Mouse (Mus musculus): ENCODE results near the gene Slc8b1. TPM values are rescaled to one million over a fixed set of nuclear protein-coding genes. Genes with fewer than 3 reads are reported as not detected.

The Slc8b1 gene
- total and polyA plus RNA-seq, 3 experiments: 2.7 to 5.9 TPM; not detected in 1

GRCm38 (mm10) chr5:120483399-120483798 is 27.6 kb upstream of the Slc8b1 start:
- Histone ChIP-seq H3K9me3 (replicated peaks; ENCODE audit: insufficient read depth, low read length) (no peaks in the 10 kb centered on the region), H3K36me3 (ENCODE audit: control insufficient read depth in 1 of 2, insufficient read depth in 2 of 2, low read length in 2 of 2) (no peaks in the 10 kb centered on the region), H3K9ac (ENCODE audit: control insufficient read depth, low read depth, low read length, poor library complexity, severe bottlenecking) (no peak overlapping the region), H3K4me1 (ENCODE audit: control insufficient read depth in 1 of 2, insufficient read depth in 2 of 2, low read length in 2 of 2) (no peaks in the 10 kb centered on the region), H3K79me2 (ENCODE audit: control insufficient read depth, insufficient read depth, low read length, poor library complexity) (no peaks in the 10 kb centered on the region), H3K27ac (ENCODE audit: control insufficient read depth, low read depth, low read length) (no peak overlapping the region), H3K4me3 (ENCODE audit: control insufficient read depth in 1 of 2, insufficient read depth in 1 of 2, low read depth in 2 of 2, low read length in 2 of 2) (no peak overlapping the region), H3K27me3 (ENCODE audit: control insufficient read depth in 1 of 2, insufficient read depth in 2 of 2, low read length in 2 of 2) (no peaks in the 10 kb centered on the region)
- no peak for DNase-seq (ENCODE audit: low read depth, low spot score)
- no peak for TF ChIP-seq MXI1 (IDR thresholded peaks at IDR 0.05; ENCODE audit: low read depth, low read length)
- TF ChIP-seq ELF1 (IDR thresholded peaks at IDR 0.05; ENCODE audit: low read depth, low read length): no peak
- TF ChIP-seq JUND (IDR thresholded peaks at IDR 0.05; ENCODE audit: low read depth, low read length): no peak
- TF ChIP-seq USF2 (IDR thresholded peaks at IDR 0.05; ENCODE audit: borderline replicate concordance in 1 of 2, insufficient read depth in 1 of 2, low read depth in 1 of 2, low read length in 2 of 2): no peak
- no peak for TF ChIP-seq MAX (IDR thresholded peaks at IDR 0.05; ENCODE audit: low read length)
- TF ChIP-seq MAZ (IDR thresholded peaks at IDR 0.05; ENCODE audit: low read depth, low read length): no peak

- no peaks in the 10 kb centered on the region for H3K9me3 ChIP-seq (replicated peaks; ENCODE audit: insufficient read depth, low read length)
- H3K36me3 ChIP-seq (ENCODE audit: control insufficient read depth in 1 of 2, insufficient read depth in 2 of 2, low read length in 2 of 2): no peaks in the 10 kb centered on the region
- no peaks in the 10 kb centered on the region for H3K27me3 ChIP-seq (ENCODE audit: control insufficient read depth in 1 of 2, insufficient read depth in 2 of 2, low read length in 2 of 2)
- H3K79me2 ChIP-seq (ENCODE audit: control insufficient read depth, insufficient read depth, low read length, poor library complexity): no peaks in the 10 kb centered on the region
- no peak for DNase-seq (ENCODE audit: low read depth, low spot score)
- H3K9ac ChIP-seq (ENCODE audit: control insufficient read depth, low read depth, low read length, poor library complexity, severe bottlenecking): no peak overlapping the region
- no peak overlapping the region for H3K4me3 ChIP-seq (ENCODE audit: control insufficient read depth in 1 of 2, insufficient read depth in 1 of 2, low read depth in 2 of 2, low read length in 2 of 2)
- H3K27ac ChIP-seq (ENCODE audit: control insufficient read depth, low read depth, low read length): no peak overlapping the region
- no peaks in the 10 kb centered on the region for H3K4me1 ChIP-seq (ENCODE audit: control insufficient read depth in 1 of 2, insufficient read depth in 2 of 2, low read length in 2 of 2)
- TF ChIP-seq NELFE (IDR thresholded peaks at IDR 0.05; ENCODE audit: low read depth, low read length): no peak
- TF ChIP-seq RCOR1 (IDR thresholded peaks at IDR 0.05; ENCODE audit: low read depth, low read length): no peak
- no peak for TF ChIP-seq BHLHE40 (IDR thresholded peaks at IDR 0.05; ENCODE audit: borderline replicate concordance, low read depth, low read length)
- no peak for TF ChIP-seq MAZ (IDR thresholded peaks at IDR 0.05; ENCODE audit: low read depth, low read length)
- no peak for TF ChIP-seq POLR2AphosphoS2 (IDR thresholded peaks at IDR 0.05; ENCODE audit: low read length)
- no peak for TF ChIP-seq MXI1 (IDR thresholded peaks at IDR 0.05; ENCODE audit: low read depth, low read length)
- TF ChIP-seq GATA1 (IDR thresholded peaks at IDR 0.05; ENCODE audit: low read depth, low read length): no peak
- no peak for TF ChIP-seq HCFC1 (IDR thresholded peaks at IDR 0.05; ENCODE audit: low read depth, low read length)
- TF ChIP-seq MEF2A (IDR thresholded peaks at IDR 0.05; ENCODE audit: extremely low read depth, insufficient replicate concordance, low read depth, low read length, poor library complexity, severe bottlenecking): no peak
- no peak for TF ChIP-seq TCF12 (IDR thresholded peaks at IDR 0.05; ENCODE audit: low read depth, low read length)
- no peak for TF ChIP-seq ZKSCAN1 (IDR thresholded peaks at IDR 0.05; ENCODE audit: low read depth, low read length)
- no peak for TF ChIP-seq POLR2AphosphoS5 (IDR thresholded peaks at IDR 0.05; ENCODE audit: borderline replicate concordance, low read depth, low read length)
- no peak for TF ChIP-seq ETS1 (IDR thresholded peaks at IDR 0.05; ENCODE audit: low read depth, low read length)
- TF ChIP-seq CHD2 (IDR thresholded peaks at IDR 0.05; ENCODE audit: low read length): no peak
- TF ChIP-seq MAFK (IDR thresholded peaks at IDR 0.05; ENCODE audit: borderline replicate concordance, low read depth, low read length): no peak
Observed at GRCm38 (mm10) chr5:120487844-120488243, 23.1 kb upstream of the Slc8b1 start.
